Mouse (Mus musculus): ENCODE measurements around the gene Rere.
A peak's percentile ranks its signal among the peaks of the same experiment; 100 is the strongest.
"Not testable (repeated sequence)": the region's sequence is repeated elsewhere in the genome, so short reads cannot be mapped to it uniquely, and the experiment has no call there.

The Rere gene

DNA sequence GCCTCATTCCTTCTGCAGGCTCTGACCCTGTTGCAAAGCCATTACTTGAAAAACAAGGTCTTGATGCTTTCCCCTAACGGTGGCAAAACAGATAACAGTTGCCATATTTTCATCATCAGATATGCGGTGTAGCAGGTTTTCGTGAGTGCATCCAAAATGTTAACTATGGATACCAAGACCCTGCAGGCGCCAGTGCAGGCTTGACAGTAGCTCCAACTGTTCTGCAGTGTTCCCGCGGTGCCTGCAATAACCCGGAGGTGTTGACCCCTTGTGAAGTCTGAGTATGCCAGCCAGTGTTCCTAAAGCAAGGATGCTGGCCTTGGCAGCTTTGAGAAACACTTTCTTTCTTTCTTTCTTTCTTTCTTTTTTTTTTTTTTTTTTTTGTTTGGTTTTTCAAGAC is 26.3 kb upstream of the Rere start:
- peak; percentile 67 for DNase-seq

- peak; percentile 99 for DNase-seq
These were observed 23.9 kb upstream of the Rere start for GRCm38 (mm10) chr4:150257252-150258204.

DNA sequence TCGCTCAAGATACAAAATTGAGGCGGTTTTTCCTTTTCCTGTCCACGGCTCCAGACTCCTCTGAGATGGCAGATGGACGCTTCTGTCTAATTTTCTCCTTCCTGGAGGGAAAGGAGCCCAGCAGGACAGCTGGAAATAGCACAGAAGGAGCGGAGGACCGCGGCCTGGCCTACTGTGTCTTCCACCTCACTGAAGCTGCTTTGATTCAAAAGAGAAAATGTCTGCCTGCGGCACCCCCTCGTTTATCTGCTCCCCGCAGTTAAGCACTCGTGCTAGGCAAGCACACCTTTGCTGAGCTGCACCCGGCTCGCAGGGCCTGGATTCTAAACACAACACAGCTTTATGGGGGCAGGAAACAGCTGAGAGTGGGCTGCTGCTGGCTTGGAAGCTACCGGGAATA is 23.1 kb upstream of the Rere start:
- peak; percentile 86 for DNase-seq

GRCm38 (mm10) chr4:150259577-150259976 is 21.9 kb upstream of the Rere start:
- peak; percentile 83 for DNase-seq

- DNase-seq, result no peak
These were observed 21.3 kb upstream of the Rere start for GRCm38 (mm10) chr4:150260111-150260510.

DNA sequence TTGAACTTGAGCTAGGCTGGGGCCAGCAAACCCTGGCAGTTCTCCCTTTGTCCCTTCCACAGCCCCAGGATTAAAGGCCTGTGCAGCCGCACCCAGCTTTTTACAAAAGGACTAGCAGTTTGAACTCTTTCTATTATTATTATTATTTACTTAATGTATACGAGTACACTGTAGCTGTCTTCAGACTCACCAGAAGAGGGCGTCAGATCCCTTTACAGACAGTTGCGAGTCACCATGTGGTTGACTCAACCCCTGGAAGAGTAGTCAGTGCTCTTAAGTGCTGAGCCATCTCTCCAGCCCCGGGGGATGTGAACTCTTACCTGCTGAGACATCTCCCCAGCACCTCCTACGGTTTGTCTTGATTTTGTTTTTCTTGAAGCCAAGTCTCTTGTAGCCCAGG is 20.7 kb upstream of the Rere start:
- DNase-seq, result peak; percentile 85

DNA sequence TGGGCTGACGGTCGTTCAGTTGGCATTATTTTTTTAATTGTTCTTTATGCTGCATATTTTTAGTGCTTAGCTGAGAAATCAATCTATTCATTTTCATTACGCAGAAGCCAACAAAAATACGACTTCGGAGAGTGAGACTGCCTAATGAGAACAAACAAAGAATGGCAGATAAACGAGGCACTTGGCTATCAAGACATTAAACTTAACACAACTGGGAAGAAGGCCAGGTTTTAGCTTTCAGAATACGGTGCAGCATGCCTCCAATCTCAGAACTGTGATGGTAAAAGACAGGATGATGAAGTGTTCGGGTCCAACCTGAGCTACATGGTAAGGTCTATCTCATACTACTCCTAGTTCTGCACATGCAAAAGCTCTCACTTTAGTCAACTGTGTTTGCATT is 19.1 kb upstream of the Rere start:
- DNase-seq, result peak; percentile 72

DNA sequence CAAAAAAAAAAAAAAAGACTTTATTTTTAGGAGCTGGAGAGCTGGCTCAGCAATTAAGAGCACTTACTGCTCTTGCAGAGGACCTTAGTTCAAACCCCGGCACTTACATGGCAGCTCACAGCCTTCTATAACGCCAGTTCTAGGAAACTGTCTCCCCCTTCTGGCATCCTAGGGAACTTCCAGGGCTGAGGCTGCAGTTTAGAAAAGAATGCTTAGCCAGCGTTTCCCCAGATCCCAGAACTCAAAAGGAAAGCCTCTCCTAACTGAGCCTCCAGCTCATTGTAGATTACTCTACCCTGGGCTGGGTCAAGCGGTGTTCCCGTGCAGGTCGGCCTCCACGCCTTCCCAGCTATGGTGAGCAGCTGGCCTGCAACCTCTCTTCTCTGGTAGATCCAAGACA is 16.5 kb upstream of the Rere start:
- DNase-seq, result peak; percentile 91

GRCm38 (mm10) chr4:150265471-150265870 is 16.0 kb upstream of the Rere start:
- DNase-seq, result no peak

DNA sequence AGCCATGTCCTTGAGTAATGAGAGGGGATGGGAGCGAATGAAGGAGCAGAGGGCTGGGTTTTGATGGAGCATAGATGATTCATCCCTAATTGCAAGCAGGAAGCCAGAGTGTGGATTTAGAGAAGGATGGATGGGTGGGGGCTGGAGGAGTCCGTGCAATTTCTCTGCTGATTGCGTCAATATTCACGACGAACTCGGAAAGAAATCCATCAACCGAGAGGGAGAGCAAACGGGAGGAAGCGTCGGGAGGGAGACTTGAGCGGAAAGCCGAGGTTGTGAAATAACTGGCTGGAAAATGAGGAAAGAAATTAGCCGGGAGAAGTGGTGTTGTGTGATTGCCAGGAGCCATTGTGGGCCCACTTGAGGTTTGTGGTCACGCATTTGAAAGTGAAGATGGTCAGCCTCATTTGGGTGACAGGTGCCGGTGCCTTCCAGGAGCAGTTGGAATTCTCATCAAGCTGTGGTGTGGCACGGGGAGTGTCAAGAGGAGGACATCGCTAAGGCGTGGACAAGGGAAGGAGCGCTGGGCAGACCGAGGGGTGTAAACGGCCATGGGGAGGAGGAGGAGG is 14.7 kb upstream of the Rere start:
- DNase-seq, result peak; percentile 91

DNA sequence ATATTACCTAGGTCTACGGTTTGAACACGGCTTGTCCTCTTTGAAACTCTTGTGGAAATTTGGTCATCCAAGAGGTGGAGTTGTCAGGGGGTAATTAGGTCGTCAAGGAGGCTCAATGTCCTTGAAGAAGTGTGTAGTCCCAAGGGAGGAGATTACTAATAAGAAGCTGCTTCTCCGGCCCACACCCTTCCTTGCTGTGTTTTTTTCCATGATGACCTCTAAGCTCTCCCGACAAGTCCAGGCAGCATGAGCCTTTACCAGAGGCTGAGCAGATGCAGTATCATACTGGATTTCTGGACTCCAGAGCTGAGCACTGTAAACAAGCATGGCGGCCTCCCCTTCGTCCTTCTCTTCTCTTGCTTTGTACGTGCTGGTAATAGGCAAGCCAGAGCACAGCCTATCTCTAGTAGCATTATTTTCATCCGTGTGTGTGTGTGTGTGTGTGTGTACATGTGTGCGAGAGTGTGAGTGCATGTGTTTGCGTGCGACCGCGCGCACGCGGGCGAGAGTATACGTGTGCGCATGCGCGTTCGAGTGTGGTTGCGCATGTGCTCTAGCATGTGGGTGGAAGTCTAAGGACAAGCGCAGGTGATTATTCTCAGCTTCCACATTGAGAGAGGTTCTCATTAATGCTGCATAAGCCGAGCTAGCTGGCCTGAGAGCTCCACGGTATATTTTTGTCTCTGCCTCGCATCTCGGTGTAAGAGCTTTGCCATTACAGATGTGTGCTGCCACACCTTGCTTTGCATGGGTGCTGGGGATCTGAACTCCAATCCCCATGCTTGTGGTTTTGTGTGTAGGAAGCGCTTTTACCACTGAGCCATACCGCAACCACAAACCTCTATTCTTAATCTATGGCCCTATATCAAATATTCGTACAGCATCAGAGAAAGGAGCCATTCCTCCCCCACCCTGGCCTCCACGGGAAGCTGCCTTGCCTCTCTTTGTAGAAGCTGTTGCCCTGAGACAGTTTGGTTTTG is 12.5 kb upstream of the Rere start:
- DNase-seq, result peak; percentile 91

DNA sequence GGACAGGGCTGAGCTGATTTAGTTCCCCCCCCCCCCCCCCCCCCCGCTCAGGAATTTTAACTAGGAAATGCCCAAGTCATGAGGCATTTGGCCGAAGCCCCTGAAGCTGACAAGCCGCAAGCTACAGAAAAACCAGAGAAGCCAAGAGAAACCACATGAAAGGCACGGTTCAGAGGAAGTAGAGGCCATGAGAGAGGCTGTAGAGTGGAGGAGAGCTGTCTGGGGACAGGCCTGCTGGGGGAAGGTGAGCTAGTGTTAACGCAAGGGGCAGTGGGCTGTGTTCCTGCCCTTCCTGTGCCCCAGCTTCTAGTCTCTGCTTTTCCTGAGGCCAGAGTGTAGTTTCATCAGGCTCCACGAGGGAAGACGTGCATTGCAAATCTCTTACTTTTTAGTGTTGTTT is 11.8 kb upstream of the Rere start:
- DNase-seq, result no peak

- not testable (repeated sequence) for DNase-seq
These were observed 10.7 kb upstream of the Rere start for GRCm38 (mm10) chr4:150270718-150271117.

GRCm38 (mm10) chr4:150272725-150273124 is 8.7 kb upstream of the Rere start:
- DNase-seq, result peak; percentile 98

GRCm38 (mm10) chr4:150275531-150275930 is 5.9 kb upstream of the Rere start:
- DNase-seq, result peak; percentile 72

- DNase-seq, result peak; percentile 75
These were observed 2.1 kb upstream of the Rere start for GRCm38 (mm10) chr4:150279336-150279735.

GRCm38 (mm10) chr4:150280002-150280401 is 1.4 kb upstream of the Rere start:
- DNase-seq, result no peak

GRCm38 (mm10) chr4:150280459-150280858 is 987 bp upstream of the Rere start:
- DNase-seq, result peak; percentile 78

- peak; percentile 96 for DNase-seq
These were observed 615 bp downstream of the Rere start for GRCm38 (mm10) chr4:150281891-150282630.

- DNase-seq, result peak; percentile 67
These were observed 1.3 kb downstream of the Rere start for GRCm38 (mm10) chr4:150282631-150283334.

DNA sequence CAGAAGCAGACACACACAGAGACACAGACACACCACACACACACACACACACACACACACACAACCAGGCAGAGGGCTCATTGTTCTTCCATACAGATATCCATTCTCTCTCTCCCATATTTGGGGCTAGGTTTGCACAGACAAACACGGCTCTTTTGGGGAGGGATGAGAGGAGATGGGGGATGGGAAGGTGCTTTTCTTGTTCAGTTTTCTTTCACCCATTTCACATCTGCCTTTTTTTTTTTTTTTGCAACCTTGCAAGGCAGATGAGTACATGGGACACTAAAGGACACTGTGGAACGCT is 1.8 kb downstream of the Rere start:
- DNase-seq, result no peak

- DNase-seq, result peak; percentile 86
These were observed 2.5 kb downstream of the Rere start for GRCm38 (mm10) chr4:150283993-150284392.
